Mouse (Mus musculus): ENCODE results near the gene Klhl25. TPM values are rescaled to one million over a fixed set of nuclear protein-coding genes. Genes with fewer than 3 reads are reported as not detected.
A peak's percentile ranks its signal among the peaks of the same experiment; 100 is the strongest.

Gene Klhl25
- total and polyA plus RNA-seq, 3 experiments: 11.0 to 14.2 (median 12.9) TPM

- no peak for DNase-seq (ENCODE audit: extremely low read depth)
- in situ Hi-C loops (cut with MboI; ENCODE audit: low pct_ligation_motif_present, low pct_unique_long_range_greater_than_20kb, low sequenced_read_pairs): no loop called here
- Histone ChIP-seq H3K4me2 (ENCODE audit: insufficient read depth, low read depth, poor library complexity, severe bottlenecking) (no peak overlapping the region), H3K9ac (ENCODE audit: insufficient read depth, low read depth) (no peak overlapping the region), H3K9me3 (replicated peaks; ENCODE audit: low read length) (no peaks in the 10 kb centered on the region), H3K4me3 (replicated peaks in 1 of 3; ENCODE audit: low read depth in 2 of 3, low read length in 2 of 3, poor library complexity in 1 of 3) (no peak overlapping the region), H3K79me2 (replicated peaks; ENCODE audit: control insufficient read depth, extremely low read depth, insufficient read depth, poor library complexity, severe bottlenecking) (no peaks in the 10 kb centered on the region), H3K27ac (ENCODE audit: insufficient read depth, low read depth) (no peak overlapping the region), H3K27me3 (replicated peaks) (no peaks in the 10 kb centered on the region), H3K36me3 (replicated peaks in 1 of 2; ENCODE audit: control insufficient read depth in 1 of 2, insufficient read depth in 1 of 2, low read length in 1 of 2) (peaks cover 0 to 1% of the 10 kb centered on the region in 2 experiments), H3K4me1 (ENCODE audit: control insufficient read depth in 1 of 2, insufficient read depth in 2 of 2) (peaks cover 0 to 6% of the 10 kb centered on the region in 2 experiments; a peak in 2 of 4 replicates)
- TF ChIP-seq MAFK (IDR thresholded peaks at IDR 0.05; ENCODE audit: insufficient replicate concordance, low read length): no peak
- dilution Hi-C loops (cut with MboI; ENCODE audit: extremely low pct_ligation_motif_present, extremely low pct_unique_long_range_greater_than_20kb, low sequenced_read_pairs): no loop called here
Observed at GRCm38 (mm10) chr7:75880236-75880635, 32.1 kb downstream of the Klhl25 start.

GRCm38 (mm10) chr7:75880650-75881049 lies 32.5 kb downstream of the Klhl25 start:
- peak; percentile 75 for DNase-seq (ENCODE audit: extremely low read depth)
- TF ChIP-seq KAT2A (IDR thresholded peaks at IDR 0.05; ENCODE audit: insufficient replicate concordance, low read length) (no peak), JUND (conservative IDR thresholded peaks at IDR 0.05; ENCODE audit: low read depth, low read length) (no peak), TCF12 (IDR thresholded peaks at IDR 0.05; ENCODE audit: low read depth, low read length) (peak; percentile 23; the same call in 1 of the 2 replicates), CTCF (conservative IDR thresholded peaks at IDR 0.05 in 1 of 2, IDR thresholded peaks at IDR 0.05 in 1 of 2; ENCODE audit: low read depth in 2 of 2, low read length in 2 of 2) (peak; percentile 72 to 92), MAFK (IDR thresholded peaks at IDR 0.05; ENCODE audit: insufficient replicate concordance, low read length) (no peak), E2F4 (IDR thresholded peaks at IDR 0.05; ENCODE audit: insufficient replicate concordance, low read depth, low read length) (no peak), RAD21 (IDR thresholded peaks at IDR 0.05; ENCODE audit: low read depth, low read length) (peak; percentile 87), USF1 (IDR thresholded peaks at IDR 0.05; ENCODE audit: low read depth, low read length) (no peak), SMC3 (IDR thresholded peaks at IDR 0.05; ENCODE audit: low read depth, low read length) (peak; percentile 80)
- H3K9me3 ChIP-seq (replicated peaks; ENCODE audit: low read length): no peaks in the 10 kb centered on the region
- peak overlapping the region; percentile 41 for H3K4me2 ChIP-seq (ENCODE audit: insufficient read depth, low read depth, poor library complexity, severe bottlenecking)
- in situ Hi-C loops (cut with MboI; ENCODE audit: low pct_ligation_motif_present, low pct_unique_long_range_greater_than_20kb, low sequenced_read_pairs) (no loop called here), dilution Hi-C loops (cut with MboI; ENCODE audit: extremely low pct_ligation_motif_present, extremely low pct_unique_long_range_greater_than_20kb, low sequenced_read_pairs) (no loop called here)
- H3K27me3 ChIP-seq (replicated peaks): no peaks in the 10 kb centered on the region
- H3K27ac ChIP-seq (ENCODE audit: insufficient read depth, low read depth): no peak overlapping the region
- H3K9ac ChIP-seq (ENCODE audit: insufficient read depth, low read depth): no peak overlapping the region
- H3K4me3 ChIP-seq (replicated peaks in 1 of 3; ENCODE audit: low read depth in 2 of 3, low read length in 2 of 3, poor library complexity in 1 of 3): no peak overlapping the region
- no peaks in the 10 kb centered on the region for H3K36me3 ChIP-seq (replicated peaks in 1 of 2; ENCODE audit: control insufficient read depth in 1 of 2, insufficient read depth in 1 of 2, low read length in 1 of 2)
- H3K4me1 ChIP-seq (ENCODE audit: control insufficient read depth in 1 of 2, insufficient read depth in 2 of 2): peaks cover 0 to 6% of the 10 kb centered on the region in 2 experiments; a peak in 2 of 4 replicates
- no peaks in the 10 kb centered on the region for H3K79me2 ChIP-seq (replicated peaks; ENCODE audit: control insufficient read depth, extremely low read depth, insufficient read depth, poor library complexity, severe bottlenecking)

DNA sequence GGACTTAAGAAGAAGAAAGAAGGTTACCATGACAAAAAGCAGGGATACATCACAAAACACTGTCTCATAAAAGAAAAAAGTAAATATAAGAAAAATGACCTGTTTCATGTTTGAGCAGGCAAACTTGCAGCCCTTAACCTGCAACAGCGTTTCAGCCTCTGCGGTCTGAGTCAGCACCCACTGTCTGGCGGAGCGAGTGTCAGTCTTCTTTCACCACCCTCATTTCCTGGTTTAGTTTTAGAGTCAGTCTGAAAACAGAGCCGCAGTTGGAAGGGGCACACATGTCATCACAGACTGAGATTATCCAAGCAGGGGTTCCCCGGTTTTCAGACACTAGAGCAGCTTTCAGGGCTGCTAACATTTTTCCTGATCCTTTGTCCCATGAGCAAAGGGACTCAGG lies 33.3 kb downstream of the Klhl25 start:
- peaks cover 0 to 6% of the 10 kb centered on the region in 2 experiments; a peak in 2 of 4 replicates for H3K4me1 ChIP-seq (ENCODE audit: control insufficient read depth in 1 of 2, insufficient read depth in 2 of 2)
- H3K4me2 ChIP-seq (ENCODE audit: insufficient read depth, low read depth, poor library complexity, severe bottlenecking): peak overlapping the region; percentile 5; the same call in 1 of the 2 replicates
- H3K4me3 ChIP-seq (replicated peaks in 1 of 3; ENCODE audit: low read depth in 2 of 3, low read length in 2 of 3, poor library complexity in 1 of 3): no peak overlapping the region
- no peaks in the 10 kb centered on the region for H3K36me3 ChIP-seq (replicated peaks in 1 of 2; ENCODE audit: control insufficient read depth in 1 of 2, insufficient read depth in 1 of 2, low read length in 1 of 2)
- H3K79me2 ChIP-seq (replicated peaks; ENCODE audit: control insufficient read depth, extremely low read depth, insufficient read depth, poor library complexity, severe bottlenecking): no peaks in the 10 kb centered on the region
- H3K27me3 ChIP-seq (replicated peaks): no peaks in the 10 kb centered on the region
- in situ Hi-C loops (cut with MboI; ENCODE audit: low pct_ligation_motif_present, low pct_unique_long_range_greater_than_20kb, low sequenced_read_pairs) (no loop called here), dilution Hi-C loops (cut with MboI; ENCODE audit: extremely low pct_ligation_motif_present, extremely low pct_unique_long_range_greater_than_20kb, low sequenced_read_pairs) (no loop called here)
- H3K27ac ChIP-seq (ENCODE audit: insufficient read depth, low read depth): no peak overlapping the region
- H3K9ac ChIP-seq (ENCODE audit: insufficient read depth, low read depth): no peak overlapping the region
- peak; percentile 8 for DNase-seq (ENCODE audit: extremely low read depth)
- H3K9me3 ChIP-seq (replicated peaks; ENCODE audit: low read length): no peaks in the 10 kb centered on the region
- no peak for TF ChIP-seq IRF4 (IDR thresholded peaks at IDR 0.05; ENCODE audit: low read depth, low read length)
- no peak for TF ChIP-seq SIN3A (IDR thresholded peaks at IDR 0.05; ENCODE audit: low read length)
- no peak for TF ChIP-seq RCOR1 (conservative IDR thresholded peaks at IDR 0.05; ENCODE audit: low read depth, low read length)
- no peak for TF ChIP-seq NRF1 (IDR thresholded peaks at IDR 0.05; ENCODE audit: low read depth, low read length)
- no peak for TF ChIP-seq TCF12 (IDR thresholded peaks at IDR 0.05; ENCODE audit: low read depth, low read length)
- TF ChIP-seq E2F4 (IDR thresholded peaks at IDR 0.05; ENCODE audit: insufficient replicate concordance, low read depth, low read length): no peak
- TF ChIP-seq MXI1 (IDR thresholded peaks at IDR 0.05; ENCODE audit: low read depth, low read length): no peak; the same call in 1 of the 2 replicates
- no peak for TF ChIP-seq NELFE (IDR thresholded peaks at IDR 0.05; ENCODE audit: low read depth, low read length)
- no peak for TF ChIP-seq PAX5 (IDR thresholded peaks at IDR 0.05; ENCODE audit: low read length)
- TF ChIP-seq GABPA (IDR thresholded peaks at IDR 0.05; ENCODE audit: insufficient replicate concordance, low read depth, low read length): no peak

Measured in CH12.LX (cell line).